28 mouse cellular contexts compared by ENCODE assay signal in the genomic region with DNA sequence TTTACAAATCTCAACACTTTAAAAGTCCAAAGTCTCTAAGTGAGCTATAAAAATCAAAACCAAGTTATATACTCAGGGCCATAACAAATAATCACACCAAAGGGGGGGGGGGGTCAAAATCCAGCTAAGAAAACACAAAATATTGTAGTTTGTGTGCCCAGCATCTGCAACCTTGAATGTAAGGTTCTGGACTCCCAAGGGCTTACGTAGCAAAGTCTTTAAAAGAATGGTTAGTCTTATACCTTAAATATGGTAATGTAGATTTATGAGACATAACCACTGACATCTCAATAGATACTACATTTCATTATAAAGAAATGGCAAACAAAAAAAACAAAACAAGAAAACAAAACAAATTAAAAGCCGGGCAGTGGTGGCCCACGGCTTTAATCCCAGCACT.
"Had no signal": no experiment of that assay in that cellular context is flagged by ENCODE, and none has a peak within 500 bp of the region (broad histone marks: within the 10 kb centered on the region; RNA-seq: fewer than 3 reads in every experiment).

A gene (minus strand): TSS at position 101 of the 400 bp plus-strand sequence.

- H3K27ac ChIP-seq: left cerebral cortex, adult 2 months; limb, embryonic 10.5 days; limb, embryonic 12.5 days; limb, embryonic 13.5 days; limb, embryonic 15.5 days; liver, embryonic 12.5 days; liver, embryonic 13.5 days; liver, embryonic 14.5 days; liver, embryonic 15.5 days; lung, embryonic 15.5 days; midbrain, embryonic 12.5 days; midbrain, embryonic 13.5 days; midbrain, embryonic 15.5 days had no signal

- H3K27me3 ChIP-seq: limb, embryonic 12.5 days; limb, embryonic 13.5 days; limb, embryonic 15.5 days; liver, embryonic 12.5 days; liver, embryonic 13.5 days; liver, embryonic 15.5 days; lung, embryonic 15.5 days; megakaryocyte, embryonic 14.5 days; midbrain, embryonic 15.5 days had no signal

- ATAC-seq: liver, embryonic 12.5 days; liver, postnatal 0 days; lung, postnatal 0 days; midbrain, embryonic 13.5 days; midbrain, embryonic 15.5 days; midbrain, embryonic 16.5 days had no signal

- H3K36me3 ChIP-seq: limb, embryonic 12.5 days; limb, embryonic 13.5 days; limb, embryonic 15.5 days; liver, embryonic 15.5 days; lung, embryonic 15.5 days; midbrain, embryonic 12.5 days; midbrain, embryonic 13.5 days; midbrain, embryonic 15.5 days had no signal

- H3K4me3 ChIP-seq: left cerebral cortex, adult 2 months; limb, embryonic 10.5 days; limb, embryonic 12.5 days; limb, embryonic 13.5 days; limb, embryonic 15.5 days; liver, embryonic 12.5 days; liver, embryonic 13.5 days; liver, embryonic 15.5 days; lung, embryonic 15.5 days; megakaryocyte, embryonic 14.5 days; midbrain, embryonic 12.5 days; midbrain, embryonic 13.5 days; midbrain, embryonic 15.5 days; myocyte had no signal

- H3K4me2 ChIP-seq: limb, embryonic 12.5 days; limb, embryonic 13.5 days; limb, embryonic 15.5 days; lung, embryonic 15.5 days; midbrain, embryonic 12.5 days; midbrain, embryonic 13.5 days; midbrain, embryonic 15.5 days had no signal

- DNase-seq: left cerebral cortex, postnatal 4 days; liver; liver, embryonic 13.5 days; liver, postnatal 0 days; lung, adult 18-20 months; lung, adult 2 months; lung, embryonic 14.5 days; lung, postnatal 10 days; lung, postnatal 14 days; lung, postnatal 36 days; lung, postnatal 4 days; midbrain, embryonic 14.5 days had no signal

- H3K9me3 ChIP-seq: limb, embryonic 10.5 days; limb, embryonic 12.5 days; limb, embryonic 13.5 days; limb, embryonic 15.5 days; liver, embryonic 12.5 days; liver, embryonic 13.5 days; liver, embryonic 15.5 days; lung, embryonic 15.5 days; megakaryocyte, embryonic 14.5 days; midbrain, embryonic 12.5 days; midbrain, embryonic 13.5 days; midbrain, embryonic 15.5 days had no signal

- H3K9ac ChIP-seq: limb, embryonic 12.5 days; limb, embryonic 13.5 days; limb, embryonic 15.5 days; liver, embryonic 12.5 days; liver, embryonic 13.5 days; liver, embryonic 14.5 days; liver, embryonic 15.5 days; liver, postnatal 0 days; lung, embryonic 14.5 days; lung, embryonic 15.5 days; midbrain, embryonic 12.5 days; midbrain, embryonic 13.5 days; midbrain, embryonic 15.5 days had no signal
